Mouse (Mus musculus) kidney, postnatal 25 days (tissue): ENCODE measurements around the gene Chrna1.

ENCODE experiments used
- DNase-seq, 2 experiments: peaks; one replicate each; pipeline ENCODE4 v3.0.0; 2021; ENCODE audit warnings: mixed read lengths in 2 of 2

Gene Chrna1

DNA sequence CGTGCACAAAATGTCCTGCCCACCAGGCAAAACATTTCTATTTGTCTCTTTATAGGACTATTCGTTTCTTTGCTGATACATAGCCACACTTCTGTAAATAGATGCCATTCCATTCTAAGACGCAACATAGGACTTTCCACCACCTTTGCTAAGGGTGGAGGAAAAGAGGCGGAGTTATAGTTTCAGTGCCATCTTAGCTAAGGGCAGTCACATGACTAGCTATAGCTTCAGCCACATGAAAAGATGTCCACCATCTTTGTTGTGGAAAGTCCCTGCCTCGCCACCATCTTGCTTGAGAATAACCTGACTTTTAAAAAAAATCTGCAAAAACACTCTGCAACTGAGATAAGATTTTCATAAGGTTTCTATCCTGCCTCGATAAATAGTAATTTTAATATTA is 66.0 kb downstream of the Chrna1 start:
- DNase-seq, result no peak
